ENCODE assay signal across 15 mouse cellular contexts in genomic region chr8:64643382-64643781, GRCm38 (mm10). TPM values are rescaled to one million over a fixed set of nuclear protein-coding genes. Genes with fewer than 3 reads are reported as not detected.
DNase-seq lines count a peak whose midpoint lies in the region; TF ChIP-seq lines count a peak whose summit lies in the region.
"Had no signal": no experiment of that assay in that cellular context is flagged by ENCODE, and none has a peak within 500 bp of the region (broad histone marks: within the 10 kb centered on the region; RNA-seq: fewer than 3 reads in every experiment).

No protein-coding gene starts in this region.

- H3K36me3 ChIP-seq in heart, embryonic 10.5 days, result no peaks in the 10 kb centered on the region

- TF ChIP-seq CTCF in left cerebral cortex, adult 2 months (IDR thresholded peaks at IDR 0.05), result no peak

- peak; percentile 83 for DNase-seq in heart, adult 11 months
- DNase-seq in heart, embryonic 10.5 days (ENCODE audit: low spot score), result no peak
- DNase-seq in left cerebral cortex, adult 2 months (ENCODE audit: extremely low spot score in 1 of 2, low spot score in 2 of 2), result no peak
- no peak for DNase-seq in left cerebral cortex, adult 8-10 months (ENCODE audit: low spot score in 2 of 2)
- peak; percentile 66 for DNase-seq in adrenal gland, postnatal 14 days
- no peak for DNase-seq in frontal cortex, postnatal 25 days (ENCODE audit: low spot score in 2 of 2)
- no peak for DNase-seq in left cerebral cortex, adult 11 months (ENCODE audit: low spot score)
- DNase-seq: cerebellum, adult 9-10 months; forebrain, postnatal 0 days; gastrocnemius, postnatal 10 days; kidney, adult 9 months; thymus, postnatal 14 days had no signal

- H3K27me3 ChIP-seq in heart, embryonic 10.5 days (ENCODE audit: insufficient read depth, poor library complexity, severe bottlenecking), result no peaks in the 10 kb centered on the region

- H3K4me3 ChIP-seq in heart, embryonic 10.5 days, result no peak overlapping the region
- no peak overlapping the region for H3K4me3 ChIP-seq in left cerebral cortex, adult 2 months
- H3K4me3 ChIP-seq: erythroblast, embryonic 14.5 days had no signal

- H3K9me3 ChIP-seq in heart, embryonic 10.5 days, result no peaks in the 10 kb centered on the region

- H3K27ac ChIP-seq in heart, embryonic 10.5 days, result no peak overlapping the region
- H3K27ac ChIP-seq in left cerebral cortex, adult 2 months, result peak overlapping the region; percentile 86
- H3K27ac ChIP-seq: stomach, postnatal 0 days had no signal

- WGBS in heart, embryonic 10.5 days, result 71% methylated on average over 4 of the region's 4 CpGs

- no peaks in the 10 kb centered on the region for H3K4me1 ChIP-seq in heart, embryonic 10.5 days

- intact Hi-C loops in left cerebral cortex, adult 2 months (cut with DNase I), result no loop called here

RNA-seq across cellular contexts. Expression of gene Cpe, which starts 49.5 kb away (rescaled TPM):
- 67.0 and 69.2 TPM in 2 replicates for polyA plus RNA-seq in heart, embryonic 10.5 days (2016; fragmentation: Nextera tagmentation; extraction: Ambion mirVana)
- 1,000 to 10,000 TPM; 1,948 to 2,026 TPM for total RNA-seq in left cerebral cortex, adult 2 months (2021)
- total RNA-seq in left cerebral cortex, adult 8-10 months (2022), result 1,000 to 10,000 TPM; 2,072 to 2,143 (median 2,114) TPM
- total RNA-seq in adrenal gland, postnatal 14 days (2021), result 437 and 476 TPM in 2 replicates
- total RNA-seq: MEL had no signal
- polyA plus RNA-seq: erythroblast, embryonic 14.5 days had no signal

Comparison
In these comparisons a context has a peak if more than half of its experiments do, and no peak if none do; other contexts are left out.
1. DNase-seq: peak in heart, adult 11 months (single experiment) and adrenal gland, postnatal 14 days (single experiment); none in heart, embryonic 10.5 days (single experiment), left cerebral cortex, adult 2 months (0 of 2), left cerebral cortex, adult 8-10 months (0 of 2), frontal cortex, postnatal 25 days (0 of 2) and left cerebral cortex, adult 11 months (single experiment).